Mouse (Mus musculus): ENCODE data around the gene Abcb7. TPM values are rescaled to one million over a fixed set of nuclear protein-coding genes. Genes with fewer than 3 reads are reported as not detected.

Abcb7 gene
- total RNA-seq, 2 experiments from 2014 or later: 22.5 to 26.0 TPM

Other genes starting within 250 kb of the Abcb7 start
- 10 to 100 TPM; 41.5 to 43.6 TPM for gene Nexmif, start 212.7 kb downstream of the Abcb7 start, total RNA-seq (2021)
- gene Uprt, start 69.0 kb upstream of the Abcb7 start, total RNA-seq (2021): 10 to 100 TPM; 12.8 to 16.1 TPM

Measured in layer of hippocampus, postnatal 14 days (tissue).